Mouse (Mus musculus) monocyte, adult 2 months (primary cell): ENCODE data around the gene Gm6096.

Source experiments
- DNase-seq, 2 experiments: peaks; one replicate each; pipeline ENCODE4 v3.0.0; 2022; ENCODE audit warnings: low spot score in 2 of 2, low read depth in 1 of 2

Gm6096 gene

GRCm38 (mm10) chr7:34234610-34235561 is 16.0 kb upstream of the Gm6096 start:
- no peak for DNase-seq

GRCm38 (mm10) chr7:34235602-34236001 is 15.2 kb upstream of the Gm6096 start:
- DNase-seq, result no peak

- DNase-seq, result no peak
Measured at GRCm38 (mm10) chr7:34238086-34238485, 12.8 kb upstream of the Gm6096 start.

GRCm38 (mm10) chr7:34242176-34242575 is 8.7 kb upstream of the Gm6096 start:
- no peak for DNase-seq

GRCm38 (mm10) chr7:34246870-34247499 is 3.9 kb upstream of the Gm6096 start:
- no peak for DNase-seq

GRCm38 (mm10) chr7:34252030-34252429 is 1.2 kb downstream of the Gm6096 start:
- DNase-seq, result no peak

- no peak for DNase-seq
Measured at GRCm38 (mm10) chr7:34255137-34255536, 4.3 kb downstream of the Gm6096 start.

- no peak for DNase-seq
Measured at GRCm38 (mm10) chr7:34255916-34256315, 5.1 kb downstream of the Gm6096 start.

GRCm38 (mm10) chr7:34257279-34257678 is 6.4 kb downstream of the Gm6096 start:
- DNase-seq, result no peak

- DNase-seq, result no peak
Measured at GRCm38 (mm10) chr7:34258407-34258806, 7.6 kb downstream of the Gm6096 start.

GRCm38 (mm10) chr7:34263437-34263836 is 12.6 kb downstream of the Gm6096 start:
- no peak for DNase-seq

GRCm38 (mm10) chr7:34265876-34266346 is 15.1 kb downstream of the Gm6096 start:
- DNase-seq, result peak in 1 of 2 experiments; percentile 6

- no peak for DNase-seq
Measured at GRCm38 (mm10) chr7:34266421-34266820, 15.6 kb downstream of the Gm6096 start.

GRCm38 (mm10) chr7:34268463-34268862 is 17.6 kb downstream of the Gm6096 start:
- no peak for DNase-seq

- no peak for DNase-seq
Measured at GRCm38 (mm10) chr7:34272465-34272864, 21.6 kb downstream of the Gm6096 start.

- DNase-seq, result no peak
Measured at GRCm38 (mm10) chr7:34276066-34276465, 25.2 kb downstream of the Gm6096 start.

- DNase-seq, result no peak
Measured at GRCm38 (mm10) chr7:34277656-34278055, 26.8 kb downstream of the Gm6096 start.

GRCm38 (mm10) chr7:34290450-34291151 is 39.8 kb downstream of the Gm6096 start:
- no peak for DNase-seq

- no peak for DNase-seq
Measured at GRCm38 (mm10) chr7:34291265-34291664, 40.4 kb downstream of the Gm6096 start.

GRCm38 (mm10) chr7:34292633-34293032 is 41.8 kb downstream of the Gm6096 start:
- no peak for DNase-seq

- DNase-seq, result no peak
Measured at GRCm38 (mm10) chr7:34296124-34296523, 45.3 kb downstream of the Gm6096 start.

GRCm38 (mm10) chr7:34298818-34299217 is 48.0 kb downstream of the Gm6096 start:
- DNase-seq, result no peak
